Mouse (Mus musculus) testis, postnatal 10 days (tissue): ENCODE results near the gene Ccdc141.

Source experiments
- DNase-seq: peaks from one replicate; pipeline ENCODE4 v3.0.0; 2021; ENCODE audit warnings: low spot score

Gene Ccdc141

DNA sequence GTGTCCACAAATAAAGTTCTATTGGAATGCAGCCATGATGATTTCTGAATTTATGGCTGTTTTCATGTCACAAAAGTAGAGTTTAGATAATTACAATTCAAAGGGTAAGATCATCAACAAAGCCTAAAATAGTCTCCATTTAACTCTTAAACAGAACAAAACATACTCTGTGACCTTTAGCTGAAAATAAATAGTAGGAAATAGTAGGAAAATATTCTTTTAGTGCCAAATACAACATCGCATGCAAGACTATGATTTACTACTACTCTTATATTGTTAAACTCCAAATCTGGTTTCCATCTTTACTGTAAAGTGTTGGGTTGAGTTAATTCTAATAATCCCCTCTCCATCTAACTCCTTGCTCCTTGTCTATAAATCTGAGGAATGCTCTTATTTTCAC lies 37.0 kb downstream of the Ccdc141 start:
- DNase-seq = no peak

DNA sequence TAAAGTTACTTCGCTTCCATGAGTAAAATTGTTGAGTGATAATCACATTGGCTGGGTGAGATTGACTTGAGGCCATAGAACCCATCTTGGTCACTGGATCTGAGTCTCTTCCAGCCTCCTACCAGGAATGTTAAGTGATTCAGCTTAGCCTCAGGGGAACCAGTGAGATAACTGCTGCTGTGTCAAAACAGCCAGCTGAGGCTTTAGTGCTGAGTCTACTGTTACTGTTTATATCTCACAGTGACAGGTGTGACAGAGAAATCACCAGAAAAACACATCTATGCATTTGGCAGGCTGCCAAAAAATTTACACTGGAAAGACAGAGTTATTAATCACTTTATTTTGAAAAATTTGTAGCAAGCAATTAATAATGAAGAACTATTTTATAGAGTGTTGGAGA lies 43.5 kb downstream of the Ccdc141 start:
- no peak for DNase-seq

DNA sequence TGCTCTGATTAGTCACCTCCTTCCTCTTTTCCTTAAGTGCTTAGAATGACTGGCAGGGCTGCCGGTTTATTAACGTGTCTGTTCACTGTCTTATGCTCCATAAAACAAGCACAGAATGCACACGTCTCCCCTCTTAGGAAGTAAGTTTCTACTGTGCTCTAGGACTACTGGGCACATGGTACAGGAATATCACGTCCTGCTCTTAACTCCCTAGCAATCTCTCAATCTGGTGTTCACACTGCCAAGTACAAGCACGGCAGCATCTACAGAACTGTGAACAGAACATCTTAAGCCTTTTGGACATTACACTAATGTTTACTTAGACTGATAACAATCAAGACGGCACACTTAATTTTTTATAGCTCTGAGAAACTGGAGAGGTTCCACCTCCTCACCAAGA lies 52.3 kb downstream of the Ccdc141 start:
- DNase-seq = no peak

DNA sequence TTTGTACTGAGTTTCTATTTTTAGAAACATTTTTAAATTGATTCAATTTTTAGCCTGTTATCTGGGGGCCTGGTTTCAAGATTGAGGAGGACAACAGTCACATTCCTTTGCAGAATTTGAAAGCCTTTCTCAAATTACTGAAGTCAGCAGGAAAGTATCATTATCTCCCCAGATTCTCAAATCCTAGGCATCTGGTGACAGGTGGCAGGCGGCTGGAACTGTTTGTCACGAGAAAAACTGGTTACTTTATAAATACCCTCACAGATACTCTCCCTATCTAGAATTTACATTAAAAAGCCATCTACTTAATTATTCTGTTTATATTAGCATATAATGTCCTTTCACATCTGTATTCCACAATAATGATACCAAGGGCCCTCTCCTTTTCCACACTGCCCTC lies 56.1 kb downstream of the Ccdc141 start:
- no peak for DNase-seq

DNA sequence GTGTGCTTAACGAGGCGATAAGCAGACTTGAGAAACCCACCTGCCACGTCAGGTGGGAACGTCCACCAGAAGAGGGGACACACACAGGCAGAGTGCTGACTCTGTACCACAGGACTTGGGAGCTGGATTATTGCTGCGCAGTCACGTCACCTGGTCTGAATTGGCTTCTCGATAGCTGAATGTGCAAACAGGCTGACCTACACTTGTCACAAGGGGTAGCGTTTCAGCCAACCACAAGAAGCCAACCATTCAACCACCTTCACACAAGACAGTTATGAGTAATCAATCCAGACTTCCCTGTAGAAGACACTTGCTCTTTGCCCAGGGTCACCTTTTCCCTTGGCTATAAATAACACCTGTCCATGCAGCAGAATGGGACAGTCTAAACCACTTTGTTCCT lies 56.6 kb downstream of the Ccdc141 start:
- DNase-seq = no peak

DNA sequence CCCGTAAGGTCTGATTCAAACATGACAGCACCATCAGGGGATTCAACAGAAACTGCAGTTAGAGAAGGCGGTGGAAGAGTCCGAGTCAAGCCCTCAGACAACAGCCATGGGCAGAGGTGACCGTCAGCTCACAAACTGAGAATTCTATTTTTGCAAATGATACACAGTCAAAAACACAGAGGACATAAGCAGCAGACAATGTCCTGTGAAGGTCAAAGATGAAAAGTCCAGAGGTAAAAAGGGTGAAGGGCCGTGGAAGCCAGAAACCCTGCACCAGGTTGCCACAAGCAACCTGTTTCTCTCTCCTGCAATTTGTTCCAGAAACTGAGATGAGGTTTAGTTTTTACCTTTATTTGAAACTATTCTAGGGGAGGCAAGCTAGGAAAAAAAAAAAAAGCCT lies 57.4 kb downstream of the Ccdc141 start:
- no peak for DNase-seq

DNA sequence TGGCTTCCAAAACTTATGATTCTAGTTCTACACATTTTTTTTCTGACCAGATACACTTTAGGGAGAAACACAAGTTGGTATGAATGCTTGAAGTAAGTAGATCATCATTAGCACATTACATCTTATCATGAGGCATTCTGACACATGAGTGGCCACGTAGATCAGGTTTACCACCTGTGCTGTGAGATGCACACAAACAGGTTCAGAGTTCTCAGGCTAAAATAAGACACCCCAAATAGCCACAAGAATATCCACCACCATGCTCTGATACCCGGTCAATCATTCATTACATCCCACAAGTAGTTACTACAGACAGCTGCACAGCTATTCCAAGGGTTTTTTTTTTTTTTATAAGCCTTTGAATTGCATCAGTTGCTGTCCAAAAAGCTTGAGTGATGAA lies 59.3 kb downstream of the Ccdc141 start:
- no peak for DNase-seq

DNA sequence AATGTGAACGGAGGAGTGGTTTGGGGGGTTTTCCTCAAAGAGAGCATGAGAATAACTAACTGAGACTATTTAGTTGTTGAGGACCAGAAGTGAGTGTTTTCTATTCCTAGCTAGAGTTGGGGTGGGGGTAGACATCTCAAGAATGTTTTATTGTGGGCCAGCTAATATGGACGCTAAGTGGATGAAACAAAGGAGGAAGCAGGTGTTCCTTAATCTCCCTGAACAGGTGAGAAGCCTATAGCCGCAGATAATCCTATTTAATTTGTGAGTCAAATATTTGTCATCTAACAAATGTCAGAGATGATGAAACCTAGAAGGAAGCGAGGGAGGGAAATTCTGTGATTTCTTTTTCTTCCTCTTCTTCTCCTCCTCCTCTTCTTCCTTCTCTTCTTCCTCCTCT lies 60.1 kb downstream of the Ccdc141 start:
- DNase-seq = no peak

DNA sequence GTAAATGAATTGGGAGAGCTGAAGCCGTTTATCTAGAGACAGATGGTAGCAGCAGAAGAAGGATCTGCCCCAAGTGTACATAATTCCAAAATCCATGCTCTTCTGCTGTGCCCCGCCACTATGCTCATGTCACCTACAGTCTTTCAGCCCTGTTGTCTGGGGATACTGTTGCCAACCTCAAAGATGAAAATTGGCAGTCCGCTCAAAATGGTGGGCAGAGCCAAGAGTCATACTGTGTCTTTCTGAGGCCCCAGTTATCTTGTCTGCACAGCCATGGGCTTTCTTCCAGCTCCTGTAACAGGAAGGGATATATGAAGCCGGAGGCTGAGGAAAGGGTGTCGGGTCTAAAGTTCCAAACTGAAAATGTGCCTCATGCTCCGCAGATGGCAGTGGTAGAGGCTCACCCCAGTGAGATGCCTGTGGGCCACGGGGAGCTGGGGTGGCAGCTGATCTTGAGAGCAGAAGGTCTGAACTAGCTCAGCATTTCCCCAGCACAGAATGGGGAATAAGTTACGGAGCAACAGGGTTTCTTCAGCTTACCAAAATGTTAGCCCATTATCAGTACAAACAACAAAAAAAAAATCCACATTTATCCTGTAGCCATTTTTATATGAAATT lies 60.8 kb downstream of the Ccdc141 start:
- DNase-seq = no peak

DNA sequence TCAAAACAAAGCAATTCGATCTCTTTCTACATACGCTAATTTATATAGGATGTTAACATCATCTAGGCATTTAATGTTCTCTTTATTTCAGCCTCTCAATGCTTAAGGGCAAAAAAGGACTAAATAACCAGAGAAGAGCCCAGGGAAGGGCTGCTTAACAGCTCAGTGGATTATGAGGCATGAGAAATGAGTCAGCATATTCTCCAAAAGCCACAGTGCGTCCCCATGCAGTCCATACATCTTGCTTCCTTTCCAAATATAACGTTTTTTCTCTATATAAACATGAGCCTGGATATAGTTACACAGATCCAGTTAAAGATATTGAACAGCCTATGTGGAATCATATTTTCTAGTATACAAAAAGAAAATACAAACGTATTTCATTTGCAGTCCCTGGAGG lies 61.9 kb downstream of the Ccdc141 start:
- DNase-seq = no peak

DNA sequence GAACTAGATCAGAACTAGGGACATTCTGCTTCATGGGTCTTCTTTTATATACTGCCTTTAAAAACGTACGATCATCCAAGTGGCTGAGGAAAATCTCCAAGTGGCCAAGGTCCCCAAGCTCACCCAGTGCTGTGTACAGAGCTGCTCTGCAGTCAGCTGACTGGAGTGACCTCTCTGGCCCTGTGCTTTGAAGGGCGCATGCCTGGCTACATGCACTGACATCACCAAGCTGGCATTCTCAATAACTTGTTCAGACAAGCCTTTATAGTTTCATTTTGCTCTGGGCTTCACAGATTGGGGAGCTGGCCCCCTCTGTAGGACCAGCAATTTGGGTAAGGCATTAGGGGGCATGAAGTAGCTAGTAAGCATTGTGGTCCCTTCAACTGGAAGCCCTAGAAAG lies 64.3 kb downstream of the Ccdc141 start:
- no peak for DNase-seq

DNA sequence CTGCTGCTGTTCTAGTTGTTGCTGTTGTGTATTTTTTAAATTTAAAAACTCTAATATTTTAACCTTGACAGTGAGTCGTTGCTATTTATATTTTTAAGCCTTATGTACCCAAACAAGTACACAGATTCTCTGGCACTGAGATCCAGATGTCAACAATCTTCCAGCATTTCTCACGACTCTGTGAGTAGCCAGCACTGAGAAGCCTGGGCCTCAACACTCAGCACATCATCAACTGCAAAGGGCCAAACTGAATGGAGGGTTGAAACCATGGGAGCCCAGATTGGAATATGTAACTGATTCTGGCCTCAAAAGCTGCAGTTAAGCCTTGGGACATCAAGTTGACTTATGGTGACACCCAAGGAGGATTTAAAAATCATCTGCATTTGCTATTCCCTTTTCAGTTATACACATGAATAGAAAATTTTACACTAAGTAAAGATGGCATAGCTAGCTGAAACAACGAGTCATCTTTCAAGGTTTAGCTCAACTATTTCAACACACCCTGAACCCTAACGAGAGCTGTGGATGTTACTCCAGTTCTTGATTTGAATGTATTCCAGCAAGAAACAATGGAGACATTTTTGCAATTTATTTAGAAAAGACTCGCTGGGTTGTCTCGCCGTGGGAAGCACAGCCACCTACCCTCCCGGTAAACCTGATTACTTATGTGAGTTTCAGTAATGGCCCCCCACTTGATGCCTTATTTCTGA lies 65.3 kb downstream of the Ccdc141 start:
- DNase-seq = no peak

DNA sequence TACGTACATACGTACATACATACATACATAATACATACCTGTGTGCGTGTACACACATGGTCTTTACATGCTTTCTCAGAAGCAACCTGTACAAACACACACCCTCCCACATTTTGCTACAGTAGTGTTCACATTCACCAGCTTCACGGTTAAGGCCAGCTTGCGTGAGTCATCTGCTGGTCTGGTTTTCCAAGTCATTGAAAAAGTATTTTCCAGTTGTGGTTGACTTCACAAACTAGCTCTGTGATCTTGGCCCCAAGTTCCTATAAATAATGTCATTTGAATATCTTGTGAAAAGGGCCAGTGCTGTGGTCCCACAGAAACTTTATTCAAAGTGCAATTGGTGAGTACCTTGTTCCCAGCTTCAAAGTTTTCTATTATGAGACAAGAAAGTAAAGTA lies 67.9 kb downstream of the Ccdc141 start:
- no peak for DNase-seq

DNA sequence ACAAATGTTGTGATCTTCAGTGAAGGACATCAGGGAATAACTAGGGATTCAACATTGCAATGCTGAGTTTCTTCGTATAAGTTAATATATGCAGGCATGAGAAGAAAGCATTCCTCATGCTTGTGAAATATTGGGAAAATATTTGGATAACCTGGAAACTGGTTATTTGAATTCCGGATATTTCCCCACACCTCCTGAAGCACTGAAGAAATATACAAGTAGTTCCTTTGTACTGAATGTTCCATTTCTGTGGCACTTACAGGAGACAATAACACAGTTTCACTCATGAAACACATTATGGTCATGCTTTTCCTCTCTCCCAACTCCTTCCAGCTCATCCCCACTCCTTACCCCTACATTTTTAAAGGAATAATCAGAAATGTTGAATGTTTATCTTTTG lies 70.6 kb downstream of the Ccdc141 start:
- DNase-seq = no peak

DNA sequence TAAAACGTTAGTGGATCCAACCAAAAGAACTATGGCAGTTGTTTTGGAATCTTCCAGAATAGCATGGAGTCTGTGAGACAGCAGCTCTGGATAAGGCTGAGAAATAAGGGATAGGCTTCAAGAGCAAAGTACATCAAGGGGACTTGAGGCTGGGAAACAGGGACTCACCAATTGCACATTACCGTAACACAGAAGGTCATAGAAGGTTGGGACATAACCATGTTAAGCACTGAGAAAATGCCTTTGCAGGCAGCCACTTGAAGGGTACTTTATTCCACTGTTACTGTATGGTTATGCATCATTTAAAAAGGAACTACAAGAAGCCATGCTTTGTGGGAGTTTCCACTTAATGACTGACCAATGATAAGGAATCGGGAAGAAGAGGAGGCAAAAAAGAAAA lies 71.7 kb downstream of the Ccdc141 start:
- DNase-seq = no peak

DNA sequence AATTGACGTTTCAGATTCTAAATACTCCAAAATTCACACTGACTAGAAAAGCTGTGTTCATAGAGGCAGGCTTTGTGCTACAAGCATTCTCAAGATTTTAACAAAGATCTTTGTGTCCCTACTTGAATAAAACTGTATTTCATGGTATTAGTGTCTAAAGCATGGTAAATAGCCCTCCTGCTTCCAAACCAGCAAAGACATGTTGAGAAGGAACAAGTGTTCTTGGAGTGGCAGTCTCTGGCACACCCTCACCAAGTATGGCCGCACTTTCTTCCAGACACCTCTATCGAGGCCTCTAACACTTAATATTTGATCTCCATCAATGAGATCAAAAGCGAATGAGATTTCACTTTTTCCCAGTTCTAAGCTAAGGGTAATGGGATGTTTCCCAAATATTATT lies 78.7 kb downstream of the Ccdc141 start:
- no peak for DNase-seq

DNA sequence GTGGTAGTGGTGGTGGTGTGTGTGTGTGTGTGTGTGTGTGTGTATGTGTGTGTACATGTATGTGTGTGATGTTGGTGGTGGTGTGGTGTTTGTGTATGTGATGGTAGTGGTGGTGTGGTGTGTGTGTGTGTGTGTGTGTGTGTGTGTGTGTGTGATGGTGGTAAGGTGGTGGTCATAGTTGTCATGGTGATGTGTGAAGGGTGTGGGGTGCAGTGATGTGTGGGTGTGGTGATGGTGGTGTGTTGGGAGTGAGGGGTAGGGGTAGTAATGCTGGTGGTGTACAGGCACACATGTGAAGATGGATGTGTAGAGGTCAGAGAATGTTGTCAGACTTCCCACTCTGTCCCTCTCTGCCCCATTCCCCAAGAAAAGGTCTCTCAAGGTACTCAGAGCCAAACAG lies 85.1 kb downstream of the Ccdc141 start:
- DNase-seq = no peak

DNA sequence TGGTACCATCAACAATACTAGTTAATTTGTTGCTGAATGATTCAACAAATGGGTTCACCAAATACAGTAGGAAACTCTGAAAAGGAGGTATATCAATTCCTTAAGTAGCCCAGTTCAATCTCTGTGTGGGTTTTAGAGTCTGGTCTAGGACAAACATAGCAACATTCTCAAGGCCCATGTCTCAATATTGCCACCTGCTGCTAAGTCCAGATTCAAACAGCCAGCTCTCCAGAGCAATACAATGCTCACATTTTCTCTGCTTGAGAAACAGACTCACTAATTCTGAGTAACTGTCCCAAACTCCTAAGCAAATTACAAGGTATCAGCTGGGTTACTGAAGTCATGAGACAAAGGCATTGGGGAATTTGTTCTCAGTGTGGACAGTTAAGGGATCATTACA lies 85.8 kb downstream of the Ccdc141 start:
- DNase-seq = no peak

DNA sequence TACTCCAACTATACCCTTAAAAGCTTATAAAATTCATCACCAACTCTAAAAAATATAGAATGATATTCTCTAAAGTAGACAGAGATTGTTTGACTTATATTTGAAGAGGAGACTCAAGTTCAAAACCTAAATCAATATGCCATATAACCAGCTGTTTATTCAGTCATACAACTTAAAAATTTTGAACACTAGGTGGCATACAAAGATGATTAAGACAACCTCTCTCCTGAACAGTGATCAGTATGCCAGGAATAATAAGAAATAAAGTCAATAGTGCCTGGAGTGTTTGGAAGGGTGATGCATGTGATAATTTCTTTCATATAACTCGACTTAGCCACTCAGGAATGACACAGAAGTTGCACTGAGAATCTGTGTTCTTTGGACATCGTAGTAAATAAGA lies 89.3 kb downstream of the Ccdc141 start:
- DNase-seq = no peak

DNA sequence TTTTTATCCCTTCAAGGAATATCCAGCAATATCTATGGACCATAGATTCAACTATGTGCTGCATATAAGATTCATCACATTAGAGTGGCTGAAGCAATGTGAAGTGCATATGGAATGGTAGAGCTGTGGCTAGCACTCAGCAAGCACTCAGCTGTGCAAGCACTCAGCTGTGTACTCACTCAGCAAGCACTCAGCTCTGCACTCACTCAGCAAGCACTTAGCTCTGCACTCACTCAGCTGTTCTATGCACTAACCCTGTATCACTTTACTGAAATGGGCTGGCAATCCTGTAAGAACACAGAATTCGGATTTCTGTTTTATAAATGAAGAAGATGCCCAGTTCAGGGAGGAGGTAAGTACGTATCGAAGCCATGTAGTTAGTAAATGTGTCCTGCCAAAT lies 89.8 kb downstream of the Ccdc141 start:
- no peak for DNase-seq

DNA sequence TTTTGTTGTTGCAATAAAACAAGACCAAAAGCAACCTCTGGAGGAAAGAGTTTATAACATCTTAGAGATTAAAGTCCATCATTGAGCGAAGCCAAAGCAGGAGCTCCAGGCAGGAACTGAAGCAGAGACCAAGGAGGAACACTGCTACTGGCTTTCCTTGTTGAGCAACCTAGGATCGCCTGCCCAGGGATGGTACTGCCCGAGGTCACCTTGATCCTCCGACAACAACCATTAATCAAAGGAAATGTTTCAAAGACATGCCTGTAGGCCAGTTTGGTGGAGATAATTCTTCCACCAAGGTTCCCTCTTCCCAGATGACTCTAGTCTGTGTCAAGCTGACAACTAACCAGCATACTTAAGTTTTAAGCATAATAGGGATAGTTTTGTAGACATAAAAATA lies 91.7 kb downstream of the Ccdc141 start:
- DNase-seq = no peak

DNA sequence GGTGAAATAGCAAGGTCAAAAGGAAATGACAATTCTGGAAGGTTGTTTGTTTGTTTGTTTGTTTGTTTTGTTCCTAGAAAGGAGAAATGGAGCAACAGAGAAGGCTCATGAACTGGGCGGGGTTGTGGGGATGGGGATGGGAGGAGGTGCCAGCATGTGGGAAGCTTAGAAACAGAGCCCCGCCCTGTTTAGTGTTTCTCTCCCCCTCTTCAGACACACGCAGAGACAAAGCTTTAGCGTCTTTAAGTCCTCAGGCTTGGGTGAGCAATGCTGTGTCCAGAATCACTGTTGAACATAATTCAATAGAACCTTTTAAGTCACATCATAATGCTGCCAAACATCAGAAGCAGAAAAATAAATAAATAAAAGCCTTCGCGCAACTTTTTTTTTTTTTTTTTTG lies 96.1 kb downstream of the Ccdc141 start:
- DNase-seq = no peak

DNA sequence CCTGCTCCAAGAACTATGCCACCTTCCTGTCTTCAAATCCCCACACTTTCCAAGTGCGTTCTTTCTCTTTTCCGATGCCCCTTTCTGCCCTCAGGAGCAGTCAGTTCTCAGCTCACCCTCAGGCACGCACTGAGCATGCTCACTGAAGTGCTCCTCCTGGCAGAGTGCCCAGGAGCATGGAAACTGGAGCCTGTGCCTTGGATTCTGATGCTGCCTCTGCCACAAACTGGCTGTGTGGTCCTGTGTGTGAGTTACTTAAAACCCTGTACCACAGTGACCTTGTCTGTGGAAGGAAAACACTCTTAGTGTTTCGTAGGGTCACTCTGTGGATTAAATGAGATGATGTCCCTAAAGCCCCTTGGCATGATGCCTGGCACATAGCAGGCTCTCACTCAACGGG lies 96.5 kb downstream of the Ccdc141 start:
- peak; percentile 49 for DNase-seq

DNA sequence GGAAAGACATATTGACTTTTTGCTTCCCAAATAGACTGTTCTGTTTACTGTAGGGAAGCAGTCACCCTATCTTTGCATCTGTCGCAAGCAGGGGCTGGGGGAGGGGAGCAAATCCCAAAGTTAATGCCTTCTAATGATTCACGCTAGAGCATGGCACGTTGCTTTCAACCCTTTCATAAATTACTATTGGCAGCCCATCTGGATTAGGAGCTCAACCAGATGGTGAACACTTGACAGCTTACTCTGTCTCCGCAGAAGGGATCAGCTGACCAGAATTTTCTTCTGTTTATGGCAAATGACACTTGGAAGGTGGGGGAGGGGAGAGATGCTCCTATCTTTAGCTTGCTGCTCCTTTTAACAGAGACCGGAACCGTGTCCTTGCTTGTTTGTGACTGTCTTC lies 105.1 kb downstream of the Ccdc141 start:
- no peak for DNase-seq
